In the genomic region with DNA sequence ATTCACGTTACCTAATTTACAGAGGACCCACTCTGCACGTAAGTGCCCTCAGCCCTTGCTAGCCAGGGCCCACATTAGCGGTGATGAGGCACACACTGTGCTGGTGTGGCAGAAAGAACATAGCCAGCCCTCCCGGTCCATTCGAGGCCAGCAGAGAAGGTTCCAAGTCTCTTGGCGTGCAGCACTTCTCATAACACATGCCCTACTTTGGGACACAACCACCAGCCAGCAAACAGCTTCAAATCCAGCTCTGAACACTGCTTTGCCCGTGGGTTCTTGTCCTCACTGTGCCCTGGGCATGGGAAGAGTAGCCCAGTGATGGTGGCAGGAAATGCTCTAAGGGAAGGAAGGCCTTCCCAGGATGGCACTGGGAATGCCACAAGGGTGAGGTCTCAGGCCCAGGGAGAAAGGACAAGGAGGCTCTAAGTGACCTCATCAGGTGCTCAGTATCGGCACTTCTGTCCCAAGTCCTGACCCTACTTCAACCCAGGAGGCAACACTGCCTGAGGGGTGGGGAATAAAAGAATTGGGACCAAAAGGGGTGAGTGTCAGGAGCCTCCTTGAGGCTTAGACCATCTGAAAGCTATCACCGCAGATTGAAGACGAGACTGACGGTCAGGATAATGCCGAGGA, we compare ENCODE assay signal across 22 mouse cellular contexts. TPM values are rescaled to one million over a fixed set of nuclear protein-coding genes. Genes with fewer than 3 reads are reported as not detected.
"Had no signal": no experiment of that assay in that cellular context is flagged by ENCODE, and none has a peak within 500 bp of the region (broad histone marks: within the 10 kb centered on the region; RNA-seq: fewer than 3 reads in every experiment).

No protein-coding gene starts in this region.

- DNase-seq: kidney, adult 9 months; left cerebral cortex, postnatal 4 days; lung, adult 18-20 months; lung, postnatal 10 days; lung, postnatal 36 days; retina, postnatal 1 day; right cerebral cortex, postnatal 25 days; thymus, postnatal 25 days had no signal

- H3K4me3 ChIP-seq: limb, embryonic 12.5 days; limb, embryonic 15.5 days; liver, embryonic 12.5 days; liver, embryonic 15.5 days; lung, embryonic 15.5 days; megakaryocyte, embryonic 14.5 days; midbrain, embryonic 10.5 days; midbrain, embryonic 13.5 days; myocyte; neural tube, embryonic 13.5 days had no signal

- H3K4me1 ChIP-seq: lung, embryonic 15.5 days; midbrain, embryonic 10.5 days; midbrain, embryonic 13.5 days; neural tube, embryonic 13.5 days had no signal

- H3K27me3 ChIP-seq: limb, embryonic 12.5 days; limb, embryonic 15.5 days; liver, embryonic 12.5 days; liver, embryonic 15.5 days; lung, embryonic 15.5 days; midbrain, embryonic 13.5 days; neural tube, embryonic 13.5 days had no signal

- H3K27ac ChIP-seq: limb, embryonic 12.5 days; limb, embryonic 15.5 days; liver, embryonic 12.5 days; liver, embryonic 15.5 days; lung, embryonic 15.5 days; midbrain, embryonic 10.5 days; midbrain, embryonic 13.5 days; neural tube, embryonic 13.5 days had no signal

RNA-seq across cellular contexts. Expression of gene Gpr3, which starts 54.0 kb away (rescaled TPM):
- total RNA-seq: monocyte, adult 5-6 weeks; neutrophil, adult 5-6 weeks had no signal
- polyA plus RNA-seq: limb, embryonic 15.5 days; liver, embryonic 12.5 days; liver, embryonic 15.5 days; small intestine, adult 2 months; thymus, postnatal 0 days had no signal

RNA-seq across cellular contexts. Expression of gene Cd164l2, which starts 54.4 kb away (rescaled TPM):
- total RNA-seq: monocyte, adult 5-6 weeks had no signal
- polyA plus RNA-seq: liver, embryonic 15.5 days had no signal
